Mouse (Mus musculus) G1E-ER4 (cell line): ENCODE measurements around the gene Olfr878. TPM values are rescaled to one million over a fixed set of nuclear protein-coding genes. Genes with fewer than 3 reads are reported as not detected.

ENCODE experiments used
- GATA1 ChIP-seq: IDR thresholded peaks from one replicate; pipeline ENCODE4 v1.8.0; 2012; ENCODE audit warnings: low read length, inconsistent platforms
- polyA plus RNA-seq: library from polyadenylated mRNA; stranded (reverse); fragments of >175 nt; gene quantifications from 2 replicates; pipeline ENCODE4 v1.2.3, GENCODE M21; 2012

Olfr878 gene
- polyA plus RNA-seq, result not detected in 2 replicates

DNA sequence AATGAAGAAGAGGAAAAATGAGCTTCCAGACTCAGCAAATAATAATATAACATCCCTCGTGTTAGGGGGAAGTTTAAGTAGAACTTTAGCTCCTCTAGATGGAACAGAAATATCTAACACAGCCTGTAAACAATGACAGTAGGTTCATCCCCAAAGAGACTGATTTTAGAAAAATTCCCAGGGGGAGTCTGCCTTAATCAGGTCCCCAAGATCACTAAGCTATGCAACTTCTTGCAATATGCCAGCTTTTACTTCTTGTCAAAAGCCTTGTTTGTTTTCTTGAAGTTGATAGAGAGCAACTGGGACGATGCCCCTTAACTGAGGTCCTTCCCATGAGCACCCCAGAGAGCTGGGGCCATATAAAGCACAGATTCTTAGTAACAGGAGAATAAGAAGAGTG, at the start of gene Olfr878:
Olfr878 (plus strand) TSS at position 301 of the 400 bp plus-strand sequence.
- no peak for TF ChIP-seq GATA1

DNA sequence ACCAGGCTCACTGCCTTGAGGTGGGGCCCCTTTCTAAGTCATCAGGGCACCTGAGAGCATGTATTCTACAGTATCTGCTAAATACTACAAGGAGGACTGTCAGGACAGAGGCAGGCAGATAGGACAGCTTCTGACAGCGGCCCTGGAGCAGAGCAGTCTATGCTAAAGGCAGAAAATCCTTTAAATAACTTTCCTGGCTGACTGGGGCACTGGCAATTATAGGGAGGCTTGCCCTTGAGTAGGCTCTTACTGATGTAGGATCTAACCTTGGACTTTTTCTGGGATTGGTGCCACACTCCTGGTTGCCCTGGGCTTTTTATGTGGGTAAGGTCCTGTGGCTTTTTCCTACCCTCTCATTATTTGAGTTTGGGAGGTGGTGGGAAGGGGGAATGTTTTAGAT, 47.4 kb upstream of the Olfr878 start:
- no peak for TF ChIP-seq GATA1

DNA sequence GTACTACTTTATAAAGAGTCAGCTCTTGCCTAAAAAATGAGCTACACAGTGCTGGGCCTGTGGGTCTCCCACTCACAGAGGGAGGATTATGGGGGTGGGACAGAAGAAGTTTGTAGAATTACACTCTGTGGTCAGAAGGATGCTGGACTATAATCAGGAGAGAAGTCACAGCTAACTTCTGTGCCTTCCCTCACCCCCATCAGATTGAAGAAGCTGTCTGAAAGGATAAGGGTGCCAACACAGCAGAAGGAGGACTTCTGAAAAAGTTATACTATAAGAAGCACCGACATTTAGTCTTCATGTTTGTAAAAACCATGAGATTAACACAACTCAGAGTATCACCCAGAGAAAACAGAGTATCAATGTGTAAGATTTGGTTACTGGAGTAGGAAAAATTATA, 46.5 kb upstream of the Olfr878 start:
- no peak for TF ChIP-seq GATA1

DNA sequence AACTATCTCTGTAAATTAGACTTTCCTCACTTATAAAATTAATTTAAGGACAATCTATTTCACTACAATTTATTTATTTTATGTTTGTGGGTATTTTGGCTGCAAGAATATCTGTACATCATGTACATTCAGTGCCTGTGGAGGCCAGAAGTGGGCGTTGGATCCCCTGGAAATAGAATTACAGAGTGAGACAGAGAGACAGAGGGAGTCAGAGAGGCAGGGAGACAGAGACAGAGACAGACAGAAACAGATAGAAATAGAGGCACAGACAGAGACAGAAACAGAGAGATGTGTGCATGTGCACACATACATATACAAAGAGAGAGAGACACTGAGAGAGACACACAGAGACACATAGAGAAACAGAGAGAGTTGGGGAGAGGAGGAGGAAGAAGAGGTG, 46.1 kb upstream of the Olfr878 start:
- TF ChIP-seq GATA1, result no peak

DNA sequence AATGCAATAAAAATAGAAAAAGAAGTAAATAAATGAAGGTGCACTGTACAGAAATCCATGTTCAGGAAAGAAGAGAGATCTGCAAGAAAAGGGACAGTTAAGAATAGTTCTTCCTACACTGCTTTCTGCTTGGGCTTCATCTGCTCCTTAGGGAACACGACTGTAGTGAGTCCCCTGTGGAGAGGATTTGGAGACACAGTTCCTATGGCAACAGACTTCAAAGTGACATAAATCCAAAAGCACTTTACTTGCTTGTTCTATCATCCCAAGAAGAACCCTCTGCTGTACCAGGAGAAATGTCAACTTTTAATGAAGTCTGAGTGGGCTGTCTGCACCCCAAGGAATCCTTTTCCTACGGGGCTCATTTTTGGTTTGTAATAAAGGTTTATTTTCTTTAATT, 26.7 kb upstream of the Olfr878 start:
- TF ChIP-seq GATA1, result no peak

DNA sequence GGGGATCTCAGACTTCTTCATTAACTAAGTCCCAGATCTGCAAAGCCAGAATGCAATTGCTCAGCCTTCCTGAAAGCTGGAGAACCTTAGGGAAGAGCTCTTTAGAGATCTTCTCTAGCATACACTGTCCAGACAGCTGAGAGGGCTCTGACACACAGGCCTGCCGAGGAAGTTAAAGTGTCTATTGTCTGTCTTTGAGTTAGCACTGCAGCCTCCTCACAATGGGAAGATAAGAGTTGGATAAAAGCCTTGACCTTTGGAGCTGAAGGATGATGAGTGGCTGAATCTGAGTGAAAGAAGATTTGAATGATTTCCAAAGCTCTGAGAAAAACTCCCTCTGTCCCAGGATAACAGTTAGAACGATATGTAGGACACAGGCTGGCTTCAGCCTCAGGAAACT, 21.0 kb upstream of the Olfr878 start, which contains the start of gene Olfr145:
Olfr145 (plus strand) TSS at position 64 of the 400 bp plus-strand sequence.
- TF ChIP-seq GATA1, result no peak

DNA sequence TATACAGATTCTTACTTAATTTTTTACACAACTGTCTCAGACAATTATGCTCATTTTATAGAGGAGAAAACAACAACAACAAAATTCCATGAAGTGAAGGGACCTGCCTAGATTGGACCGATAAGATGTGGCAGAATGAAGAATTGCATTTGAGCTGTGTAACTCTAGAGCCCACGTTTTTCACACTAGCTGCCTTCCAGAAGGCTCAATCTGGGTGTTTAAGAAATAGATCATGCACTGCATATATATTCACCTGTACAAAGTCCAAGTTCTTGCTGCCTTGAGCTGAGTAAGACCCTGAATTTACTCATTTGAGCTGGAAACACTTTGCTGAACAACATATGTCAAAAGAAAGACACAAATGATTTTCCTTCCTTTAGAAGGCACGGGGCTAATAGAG, 12.1 kb upstream of the Olfr878 start:
- TF ChIP-seq GATA1, result no peak

DNA sequence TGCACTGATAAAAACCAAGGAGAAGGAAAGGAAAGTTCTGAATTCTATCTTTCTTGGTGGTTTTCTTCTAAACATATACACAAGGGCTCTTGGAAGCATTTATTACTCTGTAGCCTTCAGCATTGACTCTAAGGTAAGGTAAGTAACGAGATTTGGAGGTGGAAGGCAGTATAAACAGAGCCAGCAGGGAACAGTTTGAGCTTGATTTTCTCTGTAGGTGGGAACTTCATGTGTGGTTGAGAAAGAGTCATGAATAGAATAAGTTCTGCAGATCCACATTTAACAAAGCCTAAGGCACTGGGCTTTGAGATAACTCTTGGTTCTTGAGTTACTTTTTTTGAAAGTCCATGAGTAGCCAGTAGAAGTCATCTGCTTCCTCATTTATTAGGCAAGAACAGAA, 378 bp downstream of the Olfr878 start:
- no peak for TF ChIP-seq GATA1

DNA sequence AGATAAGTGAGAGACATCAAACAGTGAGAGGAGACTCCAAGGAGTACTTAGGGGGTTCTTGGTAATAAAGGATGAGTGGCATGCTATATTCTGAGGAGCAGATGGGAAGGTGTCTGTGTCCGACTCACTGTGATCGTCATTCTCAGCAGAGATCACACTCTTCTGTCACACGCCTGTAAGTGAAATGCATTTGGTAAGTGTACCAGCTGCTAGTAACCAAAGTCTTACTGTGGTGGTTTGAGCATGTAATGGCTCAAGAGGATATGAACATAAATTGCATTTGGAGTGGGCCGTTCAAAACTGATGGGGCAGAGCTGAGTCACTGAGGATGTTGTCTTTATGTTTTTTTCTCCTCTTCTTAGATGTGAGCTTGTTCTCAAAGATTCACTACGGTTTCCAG, 6.6 kb downstream of the Olfr878 start:
- no peak for TF ChIP-seq GATA1

DNA sequence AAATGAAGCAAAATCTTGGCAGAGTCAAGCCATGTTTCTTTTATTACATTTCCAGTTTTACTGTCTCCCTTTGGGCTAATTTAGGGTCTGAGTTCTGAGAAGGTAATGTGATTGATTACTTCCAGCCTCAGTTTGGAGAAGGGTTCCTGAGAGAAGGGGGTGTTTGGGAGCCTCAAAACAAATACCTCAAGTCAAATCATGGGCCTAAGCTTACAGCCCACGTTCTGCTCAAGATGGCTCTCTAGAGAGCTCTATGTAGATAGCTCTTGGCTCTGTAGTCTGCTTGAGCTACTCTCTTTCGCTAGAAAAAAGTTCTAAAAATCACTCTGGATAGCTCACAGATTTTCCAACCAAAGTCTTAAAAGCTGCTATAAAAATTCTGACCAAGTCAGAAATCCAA, 7.8 kb downstream of the Olfr878 start:
- TF ChIP-seq GATA1, result no peak

DNA sequence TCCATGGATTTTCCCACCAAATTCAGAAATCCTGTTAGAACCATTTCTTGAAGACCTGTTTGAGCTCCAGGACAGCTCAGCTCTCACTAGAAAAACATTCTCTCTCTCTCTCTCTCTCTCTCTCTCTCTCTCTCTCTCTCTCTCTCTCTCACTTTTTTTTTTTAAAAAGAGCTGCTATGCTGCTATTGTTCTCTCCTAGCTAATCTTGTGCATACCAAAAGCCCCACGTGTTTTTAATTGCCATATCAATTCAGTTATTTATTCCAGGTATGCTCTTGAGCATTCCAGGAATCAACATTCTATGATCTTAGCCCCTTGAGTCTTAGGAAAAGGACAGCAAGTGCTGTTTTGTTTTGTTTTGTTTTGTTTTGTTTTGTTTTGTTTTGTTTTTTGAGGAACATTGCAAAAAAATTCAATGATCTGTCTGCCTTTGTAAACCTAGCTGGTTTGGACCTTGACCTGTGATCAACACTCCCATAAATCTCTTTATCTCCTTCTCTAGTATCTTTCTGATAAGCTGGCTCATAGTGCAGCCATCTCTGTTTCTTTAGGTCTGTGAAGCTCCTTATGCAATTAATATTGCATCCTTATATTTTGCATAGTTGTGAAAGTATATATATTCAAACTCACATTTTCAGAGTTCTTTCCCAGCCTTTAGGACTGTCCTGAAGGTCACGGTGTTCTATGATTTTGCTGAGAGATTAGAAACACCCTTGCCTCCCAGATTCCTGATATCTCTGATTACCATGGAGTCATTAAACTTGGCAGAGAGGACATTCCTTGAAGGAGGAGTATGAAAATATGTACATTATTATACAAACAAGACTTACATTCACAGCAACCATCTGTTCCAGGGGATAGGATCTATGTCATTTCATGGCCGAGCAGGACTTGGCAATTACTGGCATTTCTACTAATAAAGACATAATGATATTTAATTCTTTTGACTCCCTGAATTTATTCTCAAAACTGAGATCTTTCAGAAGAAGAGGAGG, 8.7 kb downstream of the Olfr878 start:
- no peak for TF ChIP-seq GATA1

DNA sequence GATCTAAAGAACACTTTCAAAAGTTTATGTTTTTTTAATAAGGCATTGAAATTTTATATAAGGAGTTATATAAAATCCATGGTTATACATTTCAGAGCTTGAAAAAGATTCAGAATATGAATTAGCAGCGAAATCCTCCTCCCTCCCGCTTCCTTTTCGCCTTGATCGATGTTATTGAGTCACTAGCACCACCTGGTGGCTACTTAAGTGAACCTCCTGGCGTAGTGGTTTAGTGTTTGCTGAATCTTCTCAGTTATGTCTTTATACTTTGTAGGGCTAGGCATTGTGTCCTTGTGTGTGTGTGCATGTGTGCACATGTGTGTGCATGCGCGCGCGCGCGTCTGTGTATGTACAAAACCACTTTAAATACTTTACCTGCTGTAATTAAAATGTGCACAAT, 14.9 kb downstream of the Olfr878 start:
- no peak for TF ChIP-seq GATA1

DNA sequence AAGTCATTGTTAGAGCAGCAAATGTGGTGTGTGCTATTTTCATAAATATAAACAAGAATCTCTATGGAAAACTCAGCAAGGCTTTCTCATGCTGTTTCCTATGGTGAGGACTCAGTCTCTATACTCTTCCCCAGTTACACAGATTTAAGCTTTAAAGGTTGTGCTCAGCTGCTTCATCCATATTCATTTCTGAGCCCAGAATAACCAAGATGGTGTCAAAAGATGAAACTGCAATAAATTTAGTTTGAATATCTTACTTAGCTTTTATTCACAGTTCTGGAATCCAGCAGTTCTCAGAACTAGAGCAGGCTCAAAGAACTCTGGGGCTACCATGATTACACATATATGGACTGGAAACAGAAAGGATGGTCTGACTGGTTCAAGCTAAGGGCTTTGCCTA, 16.5 kb downstream of the Olfr878 start:
- no peak for TF ChIP-seq GATA1

DNA sequence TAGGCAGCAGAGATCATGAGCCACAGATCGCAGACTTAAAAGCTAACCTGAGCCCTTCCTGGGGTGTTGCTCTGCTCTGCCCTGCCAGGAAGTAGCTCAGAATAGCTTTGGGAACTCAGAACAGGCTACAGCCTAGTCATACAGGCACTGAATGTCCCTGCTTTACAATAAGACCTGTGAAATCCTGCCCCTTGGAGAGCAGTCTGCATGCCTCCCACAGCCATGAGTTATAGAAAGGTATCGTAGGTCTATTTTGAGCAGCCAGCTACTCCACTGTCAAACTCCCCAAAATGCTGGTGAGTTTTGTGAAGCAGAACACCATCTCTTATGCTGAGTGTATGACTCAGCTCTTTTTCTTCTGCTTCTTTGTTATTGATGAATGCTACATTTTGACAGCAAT, 23.5 kb downstream of the Olfr878 start:
- TF ChIP-seq GATA1, result no peak

Other genes with a start within 250 kb of the Olfr878 start
- not detected in 2 replicates for gene Panx3, start 248.6 kb upstream of the Olfr878 start, polyA plus RNA-seq
- not detected in 2 replicates for gene Olfr160, start 201.6 kb upstream of the Olfr878 start, polyA plus RNA-seq
- gene Olfr874, start 172.7 kb upstream of the Olfr878 start, polyA plus RNA-seq, result not detected in 2 replicates
- gene Olfr875, start 146.0 kb upstream of the Olfr878 start, polyA plus RNA-seq, result not detected in 2 replicates
- gene Olfr876, start 114.8 kb upstream of the Olfr878 start, polyA plus RNA-seq, result not detected in 2 replicates
- gene Olfr877, start 63.6 kb upstream of the Olfr878 start, polyA plus RNA-seq, result not detected in 2 replicates
- not detected in 2 replicates for gene Olfr145, start 21.1 kb upstream of the Olfr878 start, polyA plus RNA-seq
- not detected in 2 replicates for gene Olfr881, start 74.0 kb downstream of the Olfr878 start, polyA plus RNA-seq
- gene Olfr883, start 108.0 kb downstream of the Olfr878 start, polyA plus RNA-seq, result not detected in 2 replicates
- not detected in 2 replicates for gene Olfr884, start 128.7 kb downstream of the Olfr878 start, polyA plus RNA-seq
- gene Olfr885, start 143.5 kb downstream of the Olfr878 start, polyA plus RNA-seq, result not detected in 2 replicates
- not detected in 2 replicates for gene Olfr887, start 166.2 kb downstream of the Olfr878 start, polyA plus RNA-seq
- gene Olfr888, start 190.3 kb downstream of the Olfr878 start, polyA plus RNA-seq, result not detected in 2 replicates
- not detected in 2 replicates for gene Olfr889, start 197.4 kb downstream of the Olfr878 start, polyA plus RNA-seq
- not detected in 2 replicates for gene Olfr890, start 224.7 kb downstream of the Olfr878 start, polyA plus RNA-seq